Mouse (Mus musculus): ENCODE results near the gene Gm28919.
"Not testable (repeated sequence)": the region's sequence is repeated elsewhere in the genome, so short reads cannot be mapped to it uniquely, and the experiment has no call there.

The Gm28919 gene

DNA sequence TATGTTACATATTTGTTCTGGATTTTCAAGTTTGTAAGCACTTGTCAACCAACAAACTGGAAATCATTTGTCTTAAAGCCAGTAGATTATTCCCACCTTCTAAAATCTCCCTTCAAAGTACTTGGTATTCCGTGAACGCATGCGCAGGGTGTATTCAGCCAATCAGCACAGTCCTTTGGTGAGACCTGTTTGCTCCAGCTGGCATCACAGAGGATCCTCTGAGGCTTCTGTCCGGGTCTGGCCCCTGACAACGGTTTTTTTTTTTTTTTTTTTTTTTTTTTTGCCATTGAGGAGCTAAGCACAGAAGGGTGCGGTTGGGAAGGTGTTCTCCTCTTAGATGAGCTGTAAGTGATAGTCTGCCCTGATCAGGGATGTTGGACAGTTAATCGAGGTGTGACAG is at the start of gene Gm28919:
Gene Gm28919 (plus strand): TSS at position 301 of the 400 bp plus-strand sequence.
- DNase-seq = not testable (repeated sequence)
